Mouse (Mus musculus): Measurements from ENCODE around the gene Rnf182. TPM values are rescaled to one million over a fixed set of nuclear protein-coding genes. Genes with fewer than 3 reads are reported as not detected.

The Rnf182 gene
- polyA plus RNA-seq, 1 experiment = 3.3 TPM

- no peak overlapping the region for H3K27ac ChIP-seq (replicated peaks; ENCODE audit: low read depth, low read length)
- no peaks in the 10 kb centered on the region for H3K4me1 ChIP-seq (ENCODE audit: control insufficient read depth, insufficient read depth, insufficient read length, low read length)
- H3K4me3 ChIP-seq (ENCODE audit: insufficient read depth, low read depth, low read length) = no peak overlapping the region
These were observed 22.2 kb downstream of the Rnf182 start for GRCm38 (mm10) chr13:43637720-43638119.

- no peaks in the 10 kb centered on the region for H3K4me1 ChIP-seq (ENCODE audit: control insufficient read depth, insufficient read depth, insufficient read length, low read length)
- no peak overlapping the region for H3K27ac ChIP-seq (replicated peaks; ENCODE audit: low read depth, low read length)
- no peak overlapping the region for H3K4me3 ChIP-seq (ENCODE audit: insufficient read depth, low read depth, low read length)
These were observed 29.5 kb downstream of the Rnf182 start for GRCm38 (mm10) chr13:43644991-43645390.

GRCm38 (mm10) chr13:43648556-43648955, 33.0 kb downstream of the Rnf182 start:
- Histone ChIP-seq H3K27ac (replicated peaks; ENCODE audit: low read depth, low read length) (no peak overlapping the region), H3K4me1 (ENCODE audit: control insufficient read depth, insufficient read depth, insufficient read length, low read length) (peaks cover under 1% of the 10 kb centered on the region; the same call in 1 of the 2 replicates), H3K4me3 (ENCODE audit: insufficient read depth, low read depth, low read length) (no peak overlapping the region)

GRCm38 (mm10) chr13:43651277-43651676, 35.8 kb downstream of the Rnf182 start:
- peaks cover 9% of the 10 kb centered on the region for H3K4me1 ChIP-seq (ENCODE audit: control insufficient read depth, insufficient read depth, insufficient read length, low read length)
- H3K27ac ChIP-seq (replicated peaks; ENCODE audit: low read depth, low read length) = no peak overlapping the region

GRCm38 (mm10) chr13:43654091-43654490, 38.6 kb downstream of the Rnf182 start:
- Histone ChIP-seq H3K27ac (replicated peaks; ENCODE audit: low read depth, low read length) (peak overlapping the region; percentile 79), H3K4me3 (ENCODE audit: insufficient read depth, low read depth, low read length) (no peak overlapping the region), H3K4me1 (ENCODE audit: control insufficient read depth, insufficient read depth, insufficient read length, low read length) (peaks cover 9% of the 10 kb centered on the region)

More at GRCm38 (mm10) chr13:43651277-43651676, 35.8 kb downstream of the Rnf182 start:
- H3K4me3 ChIP-seq (ENCODE audit: insufficient read depth, low read depth, low read length) = no peak overlapping the region

- no peak overlapping the region for H3K27ac ChIP-seq (replicated peaks; ENCODE audit: low read depth, low read length)
- H3K4me1 ChIP-seq (ENCODE audit: control insufficient read depth, insufficient read depth, insufficient read length, low read length) = peaks cover 12% of the 10 kb centered on the region
- no peak overlapping the region for H3K4me3 ChIP-seq (ENCODE audit: insufficient read depth, low read depth, low read length)
These were observed 47.7 kb downstream of the Rnf182 start for GRCm38 (mm10) chr13:43663225-43663624.

- H3K4me1 ChIP-seq (ENCODE audit: control insufficient read depth, insufficient read depth, insufficient read length, low read length) = peaks cover 12% of the 10 kb centered on the region
- no peak overlapping the region for H3K27ac ChIP-seq (replicated peaks; ENCODE audit: low read depth, low read length)
- no peak overlapping the region for H3K4me3 ChIP-seq (ENCODE audit: insufficient read depth, low read depth, low read length)
These were observed 50.6 kb downstream of the Rnf182 start for GRCm38 (mm10) chr13:43666130-43666529.

- no peak overlapping the region for H3K27ac ChIP-seq (replicated peaks; ENCODE audit: low read depth, low read length)
- no peak overlapping the region for H3K4me3 ChIP-seq (ENCODE audit: insufficient read depth, low read depth, low read length)
These were observed 51.4 kb downstream of the Rnf182 start for GRCm38 (mm10) chr13:43666920-43667319.

GRCm38 (mm10) chr13:43677159-43677882, 61.8 kb downstream of the Rnf182 start:
- Histone ChIP-seq H3K4me1 (ENCODE audit: control insufficient read depth, insufficient read depth, insufficient read length, low read length) (no peaks in the 10 kb centered on the region; the same call in 1 of the 2 replicates), H3K4me3 (ENCODE audit: insufficient read depth, low read depth, low read length) (no peak overlapping the region), H3K27ac (replicated peaks; ENCODE audit: low read depth, low read length) (no peak overlapping the region)

More at GRCm38 (mm10) chr13:43666920-43667319, 51.4 kb downstream of the Rnf182 start:
- H3K4me1 ChIP-seq (ENCODE audit: control insufficient read depth, insufficient read depth, insufficient read length, low read length) = peaks cover 12% of the 10 kb centered on the region

GRCm38 (mm10) chr13:43677883-43678244, 62.4 kb downstream of the Rnf182 start:
- Histone ChIP-seq H3K4me1 (ENCODE audit: control insufficient read depth, insufficient read depth, insufficient read length, low read length) (no peaks in the 10 kb centered on the region; the same call in 1 of the 2 replicates), H3K27ac (replicated peaks; ENCODE audit: low read depth, low read length) (no peak overlapping the region), H3K4me3 (ENCODE audit: insufficient read depth, low read depth, low read length) (no peak overlapping the region)

GRCm38 (mm10) chr13:43684499-43684994, 69.0 kb downstream of the Rnf182 start:
- Histone ChIP-seq H3K4me3 (ENCODE audit: insufficient read depth, low read depth, low read length) (no peak overlapping the region), H3K27ac (replicated peaks; ENCODE audit: low read depth, low read length) (no peak overlapping the region), H3K4me1 (ENCODE audit: control insufficient read depth, insufficient read depth, insufficient read length, low read length) (0 out of 2 replicates have a peak, but pooled peaks cover 4% of the 10 kb centered on the region)

GRCm38 (mm10) chr13:43688065-43688464, 72.6 kb downstream of the Rnf182 start:
- Histone ChIP-seq H3K27ac (replicated peaks; ENCODE audit: low read depth, low read length) (no peak overlapping the region), H3K4me3 (ENCODE audit: insufficient read depth, low read depth, low read length) (no peak overlapping the region), H3K4me1 (ENCODE audit: control insufficient read depth, insufficient read depth, insufficient read length, low read length) (0 out of 2 replicates have a peak, but pooled peaks cover 4% of the 10 kb centered on the region)

GRCm38 (mm10) chr13:43691755-43692154, 76.2 kb downstream of the Rnf182 start:
- H3K4me3 ChIP-seq (ENCODE audit: insufficient read depth, low read depth, low read length) = no peak overlapping the region
- H3K27ac ChIP-seq (replicated peaks; ENCODE audit: low read depth, low read length) = no peak overlapping the region
- no peaks in the 10 kb centered on the region for H3K4me1 ChIP-seq (ENCODE audit: control insufficient read depth, insufficient read depth, insufficient read length, low read length)

- Histone ChIP-seq H3K27ac (replicated peaks; ENCODE audit: low read depth, low read length) (peak overlapping the region; percentile 86), H3K4me3 (ENCODE audit: insufficient read depth, low read depth, low read length) (no peak overlapping the region)
These were observed 80.0 kb downstream of the Rnf182 start for GRCm38 (mm10) chr13:43695521-43695920.

GRCm38 (mm10) chr13:43696011-43696410, 80.5 kb downstream of the Rnf182 start:
- no peaks in the 10 kb centered on the region for H3K4me1 ChIP-seq (ENCODE audit: control insufficient read depth, insufficient read depth, insufficient read length, low read length)
- H3K27ac ChIP-seq (replicated peaks; ENCODE audit: low read depth, low read length) = no peak overlapping the region
- H3K4me3 ChIP-seq (ENCODE audit: insufficient read depth, low read depth, low read length) = no peak overlapping the region

More at GRCm38 (mm10) chr13:43695521-43695920, 80.0 kb downstream of the Rnf182 start:
- no peaks in the 10 kb centered on the region for H3K4me1 ChIP-seq (ENCODE audit: control insufficient read depth, insufficient read depth, insufficient read length, low read length)

GRCm38 (mm10) chr13:43698506-43698905, 83.0 kb downstream of the Rnf182 start:
- Histone ChIP-seq H3K4me1 (ENCODE audit: control insufficient read depth, insufficient read depth, insufficient read length, low read length) (no peaks in the 10 kb centered on the region), H3K4me3 (ENCODE audit: insufficient read depth, low read depth, low read length) (no peak overlapping the region), H3K27ac (replicated peaks; ENCODE audit: low read depth, low read length) (no peak overlapping the region)
